ENCODE assay signal across 29 mouse cellular contexts in the genomic region with DNA sequence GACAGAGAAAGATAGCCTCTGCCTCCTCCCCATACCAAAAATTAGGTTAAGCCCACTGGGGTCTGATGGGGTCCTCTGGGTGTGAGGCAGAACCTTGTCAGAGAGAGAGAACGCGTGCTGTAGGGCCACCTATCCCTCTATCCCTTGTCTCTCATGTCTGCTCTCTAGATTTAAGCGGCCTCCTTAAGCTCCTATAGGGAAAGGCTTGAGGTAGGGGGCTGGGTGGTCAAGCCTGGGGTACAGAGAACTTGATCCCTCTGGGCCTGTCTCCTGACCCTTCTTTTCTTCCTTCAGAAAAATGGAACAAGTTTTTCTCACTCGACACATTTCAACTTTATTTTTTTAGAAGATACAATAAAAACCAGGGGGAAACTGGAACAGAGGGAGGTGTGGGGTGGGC. TPM values are rescaled to one million over a fixed set of nuclear protein-coding genes. Genes with fewer than 3 reads are reported as not detected.
A peak's percentile ranks its signal among the peaks of the same experiment; 100 is the strongest.
DNase-seq lines count a peak whose midpoint lies in the region; ATAC-seq and TF ChIP-seq lines count a peak whose summit lies in the region.
"Had no signal": no experiment of that assay in that cellular context is flagged by ENCODE, and none has a peak within 500 bp of the region (broad histone marks: within the 10 kb centered on the region; RNA-seq: fewer than 3 reads in every experiment).

No protein-coding gene starts in this region.

- peak overlapping the region; percentile 72 for H3K27ac ChIP-seq in hindbrain, embryonic 15.5 days (replicated peaks)
- H3K27ac ChIP-seq in hindbrain, embryonic 10.5 days, result no peak overlapping the region
- peak overlapping the region; percentile 87; the same call in 1 of the 2 replicates for H3K27ac ChIP-seq in cortical plate, adult 2 months (ENCODE audit: insufficient read depth, low read length)
- H3K27ac ChIP-seq in forebrain, postnatal 0 days (ENCODE audit: low read depth, low read length), result peak overlapping the region; percentile 95
- H3K27ac ChIP-seq: embryonic facial prominence, embryonic 12.5 days; gastrocnemius, adult 2 months; heart, embryonic 15.5 days; kidney, postnatal 0 days; macrophage; midbrain, embryonic 15.5 days; stomach, postnatal 0 days had no signal

- no peaks in the 10 kb centered on the region for H3K9me3 ChIP-seq in hindbrain, embryonic 15.5 days
- no peaks in the 10 kb centered on the region for H3K9me3 ChIP-seq in hindbrain, embryonic 10.5 days
- H3K9me3 ChIP-seq in forebrain, postnatal 0 days (ENCODE audit: low read length), result no peaks in the 10 kb centered on the region
- H3K9me3 ChIP-seq: embryonic facial prominence, embryonic 12.5 days; heart, embryonic 15.5 days; midbrain, embryonic 15.5 days had no signal

- no peak for ATAC-seq in hindbrain, embryonic 15.5 days (ENCODE audit: low FRiP score, low read depth)
- ATAC-seq in forebrain, postnatal 0 days, result no peak
- ATAC-seq: CD4-positive, CD25-positive, alpha-beta regulatory T cell, adult 4 months; midbrain, embryonic 15.5 days had no signal

- H3K4me3 ChIP-seq in hindbrain, embryonic 15.5 days, result no peak overlapping the region
- H3K4me3 ChIP-seq in hindbrain, embryonic 10.5 days, result no peak overlapping the region
- no peak overlapping the region for H3K4me3 ChIP-seq in cortical plate, adult 2 months (ENCODE audit: insufficient read depth, low read length)
- no peak overlapping the region for H3K4me3 ChIP-seq in forebrain, postnatal 0 days (ENCODE audit: low read depth, low read length)
- H3K4me3 ChIP-seq: embryonic facial prominence, embryonic 12.5 days; gastrocnemius, adult 2 months; heart, embryonic 15.5 days; midbrain, embryonic 15.5 days had no signal

- H3K36me3 ChIP-seq in hindbrain, embryonic 15.5 days, result no peaks in the 10 kb centered on the region
- H3K36me3 ChIP-seq in hindbrain, embryonic 10.5 days, result no peaks in the 10 kb centered on the region
- H3K36me3 ChIP-seq in forebrain, postnatal 0 days (ENCODE audit: insufficient read depth), result peaks cover 2% of the 10 kb centered on the region; the same call in 1 of the 2 replicates
- H3K36me3 ChIP-seq: embryonic facial prominence, embryonic 12.5 days; heart, embryonic 15.5 days; midbrain, embryonic 15.5 days had no signal

- no peak for TF ChIP-seq CTCF in cortical plate, adult 2 months (IDR thresholded peaks at IDR 0.05; ENCODE audit: extremely low read depth, insufficient read depth, low read length)
- no peak for TF ChIP-seq CTCF in forebrain, postnatal 0 days (IDR thresholded peaks at IDR 0.05; ENCODE audit: low read depth)

- H3K4me1 ChIP-seq in hindbrain, embryonic 15.5 days (replicated peaks), result peaks cover 37% of the 10 kb centered on the region
- H3K4me1 ChIP-seq in hindbrain, embryonic 10.5 days (replicated peaks), result peaks cover 35% of the 10 kb centered on the region
- peaks cover 2% of the 10 kb centered on the region; the same call in 1 of the 2 replicates for H3K4me1 ChIP-seq in cortical plate, adult 2 months (ENCODE audit: control insufficient read depth, insufficient read depth, low read length)
- peaks cover 18% of the 10 kb centered on the region for H3K4me1 ChIP-seq in forebrain, postnatal 0 days (ENCODE audit: insufficient read depth)

- 78% methylated on average over 4 of the region's 4 CpGs for WGBS in hindbrain, embryonic 15.5 days
- WGBS in hindbrain, embryonic 10.5 days, result 71% methylated on average over 4 of the region's 4 CpGs
- WGBS in forebrain, postnatal 0 days, result 67% methylated on average over 4 of the region's 4 CpGs

- H3K4me2 ChIP-seq in hindbrain, embryonic 15.5 days, result no peak overlapping the region
- no peak overlapping the region for H3K4me2 ChIP-seq in forebrain, postnatal 0 days (ENCODE audit: low read depth)
- H3K4me2 ChIP-seq: embryonic facial prominence, embryonic 12.5 days; heart, embryonic 15.5 days; midbrain, embryonic 15.5 days had no signal

- peak; percentile 40 for DNase-seq in cerebellum, adult 8-10 months
- no peak for DNase-seq in cerebellum, postnatal 36 days
- no peak for DNase-seq in hindbrain, embryonic 10.5 days (ENCODE audit: low spot score)
- DNase-seq in forebrain, postnatal 0 days, result no peak
- no peak for DNase-seq in adrenal gland, postnatal 4 days (ENCODE audit: low spot score in 2 of 2)
- DNase-seq: adrenal gland, postnatal 14 days; gastrocnemius, adult 2 months; heart, postnatal 36 days; kidney, adult 2 months; thymus, adult 2 months; thymus, postnatal 4 days had no signal

- no peak overlapping the region for H3K9ac ChIP-seq in hindbrain, embryonic 15.5 days
- H3K9ac ChIP-seq in forebrain, postnatal 0 days, result no peak overlapping the region
- H3K9ac ChIP-seq: embryonic facial prominence, embryonic 12.5 days; heart, embryonic 15.5 days; midbrain, embryonic 15.5 days had no signal

- no peak for TF ChIP-seq POLR2A in cortical plate, adult 2 months (IDR thresholded peaks at IDR 0.05; ENCODE audit: extremely low read depth, insufficient read depth, low read length)

- peaks cover 81% of the 10 kb centered on the region for H3K27me3 ChIP-seq in hindbrain, embryonic 15.5 days
- H3K27me3 ChIP-seq in hindbrain, embryonic 10.5 days (ENCODE audit: insufficient read depth, poor library complexity, severe bottlenecking), result peaks cover 100% of the 10 kb centered on the region
- peaks cover 18% of the 10 kb centered on the region for H3K27me3 ChIP-seq in forebrain, postnatal 0 days (ENCODE audit: insufficient read depth, low read length)

RNA-seq across cellular contexts. Expression of a gene that starts 3.4 kb away (rescaled TPM):
- 20.9 and 28.6 TPM in 2 replicates for polyA plus RNA-seq in hindbrain, embryonic 15.5 days (2015; fragmentation: Nextera tagmentation; extraction: Ambion mirVana)
- 0.07 and 0.13 TPM in 2 replicates for polyA plus RNA-seq in hindbrain, embryonic 10.5 days (2016; fragmentation: Nextera tagmentation; extraction: Ambion mirVana)
- polyA plus RNA-seq in cortical plate, adult 2 months (2012; rRNA removed), result 45.0 and 57.2 TPM in 2 replicates
- 133 and 140 TPM in 2 replicates for total RNA-seq in forebrain, postnatal 0 days (2014; rRNA removed)
- 74.9 and 77.3 TPM in 2 replicates for polyA plus RNA-seq in forebrain, postnatal 0 days (2015; fragmentation: Nextera tagmentation; extraction: Ambion mirVana)
- total RNA-seq in adrenal gland, postnatal 4 days (2021), result under 1 TPM in 1 of 2 experiments, not detected in 1; 0.34 TPM
- total RNA-seq: adrenal gland, postnatal 14 days; common myeloid progenitor, adult 5-6 weeks; gastrocnemius, adult 2 months; gastrocnemius, postnatal 4 days; heart, postnatal 36 days; liver, adult 2 months; neutrophil, adult 5-6 weeks had no signal
- polyA plus RNA-seq: CD4-positive, CD25-positive, alpha-beta regulatory T cell, adult 4 months; heart, embryonic 15.5 days; kidney, adult 2 months; kidney, postnatal 0 days; large intestine, adult 2 months; limb, embryonic 11.5 days; liver, adult 2 months; liver, embryonic 16.5 days; lung, embryonic 16.5 days; macrophage had no signal

RNA-seq across cellular contexts. Expression of a gene that starts 15.4 kb away (rescaled TPM):
- polyA plus RNA-seq in hindbrain, embryonic 15.5 days (2015; fragmentation: Nextera tagmentation; extraction: Ambion mirVana), result 6.1 and 6.9 TPM in 2 replicates
- 1.0 and 1.3 TPM in 2 replicates for polyA plus RNA-seq in hindbrain, embryonic 10.5 days (2016; fragmentation: Nextera tagmentation; extraction: Ambion mirVana)
- 127 and 322 TPM in 2 replicates for polyA plus RNA-seq in cortical plate, adult 2 months (2012; rRNA removed)
- 19.4 and 32.5 TPM in 2 replicates for total RNA-seq in forebrain, postnatal 0 days (2014; rRNA removed)
- 91.4 and 121 TPM in 2 replicates for polyA plus RNA-seq in forebrain, postnatal 0 days (2015; fragmentation: Nextera tagmentation; extraction: Ambion mirVana)
- 1 to 10 TPM; 1.3 to 1.9 TPM for total RNA-seq in adrenal gland, postnatal 4 days (2021)
- total RNA-seq: common myeloid progenitor, adult 5-6 weeks; gastrocnemius, adult 2 months; neutrophil, adult 5-6 weeks had no signal
- polyA plus RNA-seq: CD4-positive, CD25-positive, alpha-beta regulatory T cell, adult 4 months; macrophage had no signal

RNA-seq across cellular contexts. Expression of a gene that starts 25.3 kb away (rescaled TPM):
- 36.5 and 40.3 TPM in 2 replicates for polyA plus RNA-seq in hindbrain, embryonic 15.5 days (2015; fragmentation: Nextera tagmentation; extraction: Ambion mirVana)
- polyA plus RNA-seq in hindbrain, embryonic 10.5 days (2016; fragmentation: Nextera tagmentation; extraction: Ambion mirVana), result 55.5 and 57.8 TPM in 2 replicates
- 63.2 and 70.8 TPM in 2 replicates for polyA plus RNA-seq in cortical plate, adult 2 months (2012; rRNA removed)
- total RNA-seq in forebrain, postnatal 0 days (2014; rRNA removed), result 36.2 and 39.4 TPM in 2 replicates
- polyA plus RNA-seq in forebrain, postnatal 0 days (2015; fragmentation: Nextera tagmentation; extraction: Ambion mirVana), result 31.6 and 32.2 TPM in 2 replicates
- total RNA-seq in adrenal gland, postnatal 4 days (2021), result 10 to 100 TPM; 30.3 to 30.9 TPM

RNA-seq across cellular contexts. Expression of a gene that starts 50.8 kb away (rescaled TPM):
- 0.39 TPM in 1 of 2 replicates, not detected in the other for polyA plus RNA-seq in hindbrain, embryonic 15.5 days (2015; fragmentation: Nextera tagmentation; extraction: Ambion mirVana)
- polyA plus RNA-seq in hindbrain, embryonic 10.5 days (2016; fragmentation: Nextera tagmentation; extraction: Ambion mirVana), result 0.17 and 0.29 TPM in 2 replicates
- 13.6 and 17.7 TPM in 2 replicates for polyA plus RNA-seq in cortical plate, adult 2 months (2012; rRNA removed)
- total RNA-seq in forebrain, postnatal 0 days (2014; rRNA removed), result 0.23 TPM in 1 of 2 replicates, not detected in the other
- not detected in 2 replicates for polyA plus RNA-seq in forebrain, postnatal 0 days (2015; fragmentation: Nextera tagmentation; extraction: Ambion mirVana)
- 10 to 100 TPM in 1 of 2 experiments, 1 to 10 TPM in 1; 8.6 to 16.7 TPM for total RNA-seq in adrenal gland, postnatal 4 days (2021)
- total RNA-seq: common myeloid progenitor, adult 5-6 weeks; neutrophil, adult 5-6 weeks had no signal
- polyA plus RNA-seq: CD4-positive, CD25-positive, alpha-beta regulatory T cell, adult 4 months; intestine, embryonic 14.5 days; midbrain, embryonic 15.5 days had no signal

RNA-seq across cellular contexts. Expression of a gene that starts 53.4 kb away (rescaled TPM):
- 3.7 and 4.0 TPM in 2 replicates for polyA plus RNA-seq in hindbrain, embryonic 15.5 days (2015; fragmentation: Nextera tagmentation; extraction: Ambion mirVana)
- 0.65 and 1.2 TPM in 2 replicates for polyA plus RNA-seq in hindbrain, embryonic 10.5 days (2016; fragmentation: Nextera tagmentation; extraction: Ambion mirVana)
- polyA plus RNA-seq in cortical plate, adult 2 months (2012; rRNA removed), result 0.13 and 0.40 TPM in 2 replicates
- 1.0 and 1.8 TPM in 2 replicates for total RNA-seq in forebrain, postnatal 0 days (2014; rRNA removed)
- polyA plus RNA-seq in forebrain, postnatal 0 days (2015; fragmentation: Nextera tagmentation; extraction: Ambion mirVana), result 1.7 and 3.5 TPM in 2 replicates
- 100 to 1,000 TPM; 686 to 903 TPM for total RNA-seq in adrenal gland, postnatal 4 days (2021)
- total RNA-seq: common myeloid progenitor, adult 5-6 weeks; liver, adult 2 months; neutrophil, adult 5-6 weeks had no signal
- polyA plus RNA-seq: CD4-positive, CD25-positive, alpha-beta regulatory T cell, adult 4 months; intestine, embryonic 14.5 days; kidney, adult 2 months; large intestine, adult 2 months; liver, adult 2 months; macrophage; stomach, postnatal 0 days had no signal

Comparison
In these comparisons a context has a peak if more than half of its experiments do, and no peak if none do; other contexts are left out.
1. RNA of a gene that starts 3.4 kb away (polyA plus RNA-seq): 74.9 to 77.3 TPM in forebrain, postnatal 0 days, 45.0 to 57.2 TPM in cortical plate, adult 2 months and 20.9 to 28.6 TPM in hindbrain, embryonic 15.5 days; 0.07 to 0.13 TPM in hindbrain, embryonic 10.5 days; every median in the first group is over 10 times any median in the second.
2. RNA of a gene that starts 15.4 kb away (polyA plus RNA-seq): 127 to 322 TPM in cortical plate, adult 2 months and 91.4 to 121 TPM in forebrain, postnatal 0 days; 6.1 to 6.9 TPM in hindbrain, embryonic 15.5 days and 1.0 to 1.3 TPM in hindbrain, embryonic 10.5 days; every median in the first group is over 10 times any median in the second.